Mouse (Mus musculus) ES-E14 (cell line): ENCODE results near the gene Asic2. TPM values are rescaled to one million over a fixed set of nuclear protein-coding genes. Genes with fewer than 3 reads are reported as not detected.
A peak's percentile ranks its signal among the peaks of the same experiment; 100 is the strongest.

Source experiments
- DNase-seq: peaks from one replicate; pipeline ENCODE4 v3.0.0-alpha.2; 2013; ENCODE audit warnings: low read depth, low spot score
- H3K27ac ChIP-seq: 2 replicates; pipeline ENCODE4 v1.5.1; 2012; ENCODE audit warnings: low read depth, mild to moderate bottlenecking, low read length, moderate library complexity, mixed read lengths; ENCODE audit not compliant: poor library complexity, insufficient read depth, severe bottlenecking
- H3K36me3 ChIP-seq: 2 replicates; pipeline ENCODE4 v1.6.1; 2012; ENCODE audit warnings: mild to moderate bottlenecking, low read length, moderate library complexity, mixed read lengths; ENCODE audit not compliant: control insufficient read depth, poor library complexity, insufficient read depth, severe bottlenecking
- H3K4me1 ChIP-seq, 2 experiments: fragments of 150-350 bp in 1 of 2; sonication (generic) in 1 of 2; 2 replicates each; pipeline ENCODE4 v1.6.1; 2012; ENCODE audit warnings: low read length in 2 of 2, mild to moderate bottlenecking in 1 of 2, mixed read lengths in 1 of 2; ENCODE audit not compliant: control insufficient read depth in 2 of 2, insufficient read depth in 2 of 2, poor library complexity in 1 of 2
- H3K4me3 ChIP-seq, 2 experiments: fragments of 150-350 bp in 1 of 2; sonication (generic) in 1 of 2; 2 replicates each; pipeline ENCODE4 v1.5.1; 2012; ENCODE audit warnings: low read length in 2 of 2, low read depth in 1 of 2, mild to moderate bottlenecking in 1 of 2, mixed read lengths in 1 of 2; ENCODE audit not compliant: insufficient read depth in 1 of 2, poor library complexity in 1 of 2, severe bottlenecking in 1 of 2
- H3K9ac ChIP-seq: 2 replicates; pipeline ENCODE4 v1.6.1; 2012; ENCODE audit warnings: low read depth, mild to moderate bottlenecking, low read length, mixed read lengths; ENCODE audit not compliant: poor library complexity, insufficient read depth, severe bottlenecking
- H3K9me3 ChIP-seq: fragments of 150-350 bp; sonication (generic); 2 replicates; pipeline ENCODE4 v1.6.1; 2012; ENCODE audit warnings: low read depth, mild to moderate bottlenecking, low read length; ENCODE audit not compliant: control insufficient read depth, insufficient read depth
- CHD2 ChIP-seq: IDR thresholded peaks from 2 replicates; pipeline ENCODE4 v1.6.1; 2014; ENCODE audit warnings: mild to moderate bottlenecking, low read depth, low read length, inconsistent platforms
- HCFC1 ChIP-seq: IDR thresholded peaks from 2 replicates; pipeline ENCODE4 v1.6.1; 2012; ENCODE audit warnings: low read length, inconsistent platforms, borderline replicate concordance; ENCODE audit not compliant: insufficient read depth
- MAFK ChIP-seq: IDR thresholded peaks from 2 replicates; pipeline ENCODE4 v1.6.1; 2014; ENCODE audit warnings: mild to moderate bottlenecking, low read depth, low read length, inconsistent platforms; ENCODE audit not compliant: insufficient read depth
- ZC3H11A ChIP-seq: IDR thresholded peaks from 2 replicates; pipeline ENCODE4 v1.6.1; 2012; ENCODE audit warnings: low read depth, mild to moderate bottlenecking, inconsistent platforms, low read length, borderline replicate concordance
- ZNF384 ChIP-seq: IDR thresholded peaks from 2 replicates; pipeline ENCODE4 v1.6.1; 2012; ENCODE audit warnings: low read depth, low read length, inconsistent platforms
- in situ Hi-C, 2 experiments: fragments of 600-800 bp; cut with MboI; formaldehyde crosslinking; loops; one replicate each; pipeline ENCODE4 v1.15.1; 2025; ENCODE audit warnings: low sequenced_read_pairs in 2 of 2, inconsistent platforms in 1 of 2; ENCODE audit not compliant: unreplicated experiment in 2 of 2
- total RNA-seq: library from RNA; depleted of rRNA; stranded (reverse); fragments of 300-350 nt; gene quantifications from 2 replicates; pipeline ENCODE4 v1.2.3, GENCODE M21; 2012

The Asic2 gene
- total RNA-seq, 1 experiment: 0.13 TPM

DNA sequence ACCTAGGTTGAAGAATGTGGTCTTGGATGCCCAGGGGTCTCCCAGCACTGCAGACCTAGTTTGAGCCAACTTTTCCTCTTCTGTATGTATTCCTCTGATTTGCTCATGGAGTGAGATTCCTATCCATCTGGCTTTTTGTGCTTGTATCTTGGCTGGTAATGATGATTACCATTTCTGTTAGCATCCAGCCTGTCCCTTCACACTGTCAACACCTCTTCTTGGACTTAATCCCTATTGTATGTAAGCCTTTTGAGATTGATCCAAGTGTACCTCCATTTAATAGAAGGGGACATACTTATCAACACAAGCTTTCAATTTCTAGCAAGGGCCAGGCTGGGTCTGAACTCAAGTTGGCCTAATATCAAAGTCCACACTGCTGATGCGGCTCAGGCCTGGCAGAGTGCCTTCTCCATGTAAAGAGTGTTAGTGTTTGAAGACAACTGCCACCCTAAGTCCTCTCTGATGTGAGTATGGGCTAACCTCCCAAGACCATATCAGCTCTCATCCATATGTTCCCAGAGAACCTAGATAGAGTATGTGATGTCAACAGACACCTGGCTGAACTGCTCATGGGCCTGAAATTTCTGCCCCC is 479.0 kb downstream of the Asic2 start:
- Histone ChIP-seq H3K4me3 (no peak overlapping the region), H3K4me1 (no peaks in the 10 kb centered on the region), H3K9ac (no peak overlapping the region), H3K9me3 (no peaks in the 10 kb centered on the region), H3K36me3 (no peaks in the 10 kb centered on the region), H3K27ac (no peak overlapping the region)
- TF ChIP-seq HCFC1: no peak
- no peak for TF ChIP-seq CHD2
- TF ChIP-seq ZNF384: no peak
- TF ChIP-seq MAFK: no peak
- in situ Hi-C loops: no loop called here
- DNase-seq: no peak

GRCm38 (mm10) chr11:81488681-81489080 is 479.6 kb downstream of the Asic2 start:
- no peak overlapping the region for H3K4me3 ChIP-seq

GRCm38 (mm10) chr11:81486265-81486940 is 481.9 kb downstream of the Asic2 start:
- Histone ChIP-seq H3K4me3 (no peak overlapping the region), H3K9me3 (no peaks in the 10 kb centered on the region), H3K27ac (no peak overlapping the region), H3K36me3 (no peaks in the 10 kb centered on the region), H3K9ac (no peak overlapping the region), H3K4me1 (no peaks in the 10 kb centered on the region)
- in situ Hi-C loops: no loop called here
- no peak for TF ChIP-seq CHD2
- no peak for TF ChIP-seq ZC3H11A
- no peak for TF ChIP-seq MAFK
- TF ChIP-seq ZNF384: no peak
- no peak for TF ChIP-seq HCFC1
- peak; percentile 33 for DNase-seq

More at GRCm38 (mm10) chr11:81488681-81489080, 479.6 kb downstream of the Asic2 start:
- in situ Hi-C loops: no loop called here
- H3K27ac ChIP-seq: no peak overlapping the region
- H3K36me3 ChIP-seq: no peaks in the 10 kb centered on the region
- H3K4me1 ChIP-seq: no peaks in the 10 kb centered on the region
- no peak for TF ChIP-seq ZNF384
- no peak for TF ChIP-seq CHD2
- no peak for TF ChIP-seq HCFC1
- no peak for TF ChIP-seq MAFK
- no peak for TF ChIP-seq ZC3H11A
- no peak overlapping the region for H3K9ac ChIP-seq
- DNase-seq: no peak
- H3K9me3 ChIP-seq: no peaks in the 10 kb centered on the region

- in situ Hi-C loops: no loop called here
- no peak for TF ChIP-seq ZC3H11A
- no peak for TF ChIP-seq CHD2
- no peak for TF ChIP-seq MAFK
- no peak for TF ChIP-seq HCFC1
- TF ChIP-seq ZNF384: no peak
Measured at GRCm38 (mm10) chr11:81481198-81481597, 487.1 kb downstream of the Asic2 start.

GRCm38 (mm10) chr11:81476231-81476630 is 492.0 kb downstream of the Asic2 start:
- peak; percentile 44 for DNase-seq
- Histone ChIP-seq H3K9me3 (no peaks in the 10 kb centered on the region), H3K36me3 (no peaks in the 10 kb centered on the region), H3K4me1 (no peaks in the 10 kb centered on the region), H3K27ac (no peak overlapping the region), H3K9ac (no peak overlapping the region), H3K4me3 (no peak overlapping the region)
- in situ Hi-C loops: no loop called here
- TF ChIP-seq ZC3H11A: no peak; the same call in 1 of the 2 replicates
- no peak for TF ChIP-seq CHD2
- no peak for TF ChIP-seq MAFK
- TF ChIP-seq HCFC1: no peak
- TF ChIP-seq ZNF384: no peak

More at GRCm38 (mm10) chr11:81481198-81481597, 487.1 kb downstream of the Asic2 start:
- no peak for DNase-seq
- no peaks in the 10 kb centered on the region for H3K4me1 ChIP-seq
- no peaks in the 10 kb centered on the region for H3K36me3 ChIP-seq
- no peak overlapping the region for H3K9ac ChIP-seq
- H3K27ac ChIP-seq: no peak overlapping the region
- no peaks in the 10 kb centered on the region for H3K9me3 ChIP-seq
- no peak overlapping the region for H3K4me3 ChIP-seq
